Mouse (Mus musculus) megakaryocyte, embryonic 14.5 days (primary cell): ENCODE data around the gene D230025D16Rik. TPM values are rescaled to one million over a fixed set of nuclear protein-coding genes. Genes with fewer than 3 reads are reported as not detected.
A peak's percentile ranks its signal among the peaks of the same experiment; 100 is the strongest.

Experiments used
- H3K27me3 ChIP-seq: replicated peaks from 2 replicates; pipeline ENCODE3; 2012; ENCODE audit warnings: inconsistent platforms
- H3K36me3 ChIP-seq: replicated peaks from 2 replicates; pipeline ENCODE3; 2012; ENCODE audit warnings: low read length, inconsistent platforms, mixed read lengths
- H3K4me1 ChIP-seq: 2 replicates; pipeline ENCODE4 v1.6.1; 2012; ENCODE audit warnings: inconsistent platforms
- H3K4me3 ChIP-seq: replicated peaks from 2 replicates; pipeline ENCODE3; 2012; ENCODE audit warnings: moderate library complexity, mild to moderate bottlenecking, inconsistent platforms
- H3K9me3 ChIP-seq: 2 replicates; pipeline ENCODE4 v1.6.1; 2012; ENCODE audit warnings: inconsistent platforms
- FLI1 ChIP-seq: IDR thresholded peaks from 2 replicates; pipeline ENCODE4 v1.6.1; 2012; ENCODE audit warnings: low read length, inconsistent platforms, mixed read lengths
- GATA1 ChIP-seq: IDR thresholded peaks from 3 replicates; pipeline ENCODE4 v1.6.1; 2012; ENCODE audit warnings: mixed read lengths, low read length, inconsistent platforms, borderline replicate concordance
- polyA plus RNA-seq: library from polyadenylated mRNA; stranded (reverse); fragments of >175 nt; gene quantifications from 2 replicates; pipeline ENCODE4 v1.2.3, GENCODE M21; 2012; ENCODE audit warnings: low replicate concordance; ENCODE audit not compliant: insufficient read depth

D230025D16Rik gene
- polyA plus RNA-seq, 1 experiment: 2.1 TPM

GRCm38 (mm10) chr8:105266775-105267174 is 41.8 kb downstream of the D230025D16Rik start:
- peaks cover 60% of the 10 kb centered on the region for H3K4me1 ChIP-seq
- no peak for TF ChIP-seq GATA1
- TF ChIP-seq FLI1: no peak
- H3K9me3 ChIP-seq: peaks cover 16% of the 10 kb centered on the region
- H3K27me3 ChIP-seq: peaks cover 39% of the 10 kb centered on the region
- H3K36me3 ChIP-seq: peaks cover 36% of the 10 kb centered on the region
- no peak overlapping the region for H3K4me3 ChIP-seq

DNA sequence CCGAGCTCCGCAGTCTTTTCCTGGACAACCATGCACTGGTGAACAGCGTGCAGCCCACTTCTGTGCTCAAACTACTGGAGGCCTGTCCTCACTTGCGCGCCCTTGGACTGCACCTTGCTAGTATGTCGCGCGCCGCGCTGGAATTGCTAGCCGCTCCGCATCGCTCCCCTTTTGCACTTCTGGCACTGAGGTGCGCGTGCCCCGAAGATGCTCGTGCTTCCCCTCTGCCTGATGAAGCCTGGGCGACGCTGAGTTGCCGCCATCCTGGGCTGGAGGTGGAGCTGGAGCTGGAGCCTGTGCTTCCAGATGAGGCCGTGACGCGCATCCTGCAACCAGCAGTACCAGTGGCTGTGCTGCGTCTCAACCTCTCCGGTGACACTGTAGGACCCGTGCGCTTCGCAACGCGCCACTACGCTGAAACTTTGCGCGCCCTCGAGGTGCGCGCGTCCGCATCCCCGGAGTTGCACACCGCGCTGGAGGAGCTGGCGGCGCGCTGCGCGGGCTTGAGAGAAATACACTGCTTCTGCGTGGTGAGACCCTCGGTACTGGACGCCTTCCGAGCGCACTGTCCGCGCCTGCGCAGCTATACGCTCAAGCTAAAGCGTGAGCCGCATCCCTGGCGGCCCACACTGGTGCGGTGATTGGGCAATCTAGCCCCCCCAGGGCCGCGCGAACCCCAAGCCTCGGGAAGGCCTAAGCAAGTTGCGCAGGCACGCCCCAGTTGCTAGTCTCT is 43.6 kb downstream of the D230025D16Rik start:
- H3K27me3 ChIP-seq: peaks cover 54% of the 10 kb centered on the region
- peaks cover 14% of the 10 kb centered on the region for H3K9me3 ChIP-seq
- peak overlapping the region; percentile 16 for H3K4me3 ChIP-seq
- TF ChIP-seq FLI1: no peak
- TF ChIP-seq GATA1: no peak
- peaks cover 32% of the 10 kb centered on the region for H3K36me3 ChIP-seq
- peaks cover 55% of the 10 kb centered on the region for H3K4me1 ChIP-seq

- TF ChIP-seq GATA1 (no peak), FLI1 (no peak)
- H3K9me3 ChIP-seq: peaks cover 14% of the 10 kb centered on the region
- H3K4me1 ChIP-seq: peaks cover 50% of the 10 kb centered on the region
- H3K36me3 ChIP-seq: peaks cover 32% of the 10 kb centered on the region
- peaks cover 55% of the 10 kb centered on the region for H3K27me3 ChIP-seq
- H3K4me3 ChIP-seq: peak overlapping the region; percentile 89
Measured at GRCm38 (mm10) chr8:105269075-105269458, 44.1 kb downstream of the D230025D16Rik start.

- peaks cover 49% of the 10 kb centered on the region for H3K4me1 ChIP-seq
- H3K36me3 ChIP-seq: peaks cover 32% of the 10 kb centered on the region
- TF ChIP-seq GATA1 (no peak), FLI1 (no peak)
- peak within 1 kb of the TSS; percentile 89 for H3K4me3 ChIP-seq
- peaks cover 60% of the 10 kb centered on the region for H3K27me3 ChIP-seq
- H3K9me3 ChIP-seq: peaks cover 14% of the 10 kb centered on the region
Measured at GRCm38 (mm10) chr8:105269461-105269947, 44.6 kb downstream of the D230025D16Rik start, which contains the start of gene Hsf4. Hsf4 (plus strand) TSS chr8:105269801.

DNA sequence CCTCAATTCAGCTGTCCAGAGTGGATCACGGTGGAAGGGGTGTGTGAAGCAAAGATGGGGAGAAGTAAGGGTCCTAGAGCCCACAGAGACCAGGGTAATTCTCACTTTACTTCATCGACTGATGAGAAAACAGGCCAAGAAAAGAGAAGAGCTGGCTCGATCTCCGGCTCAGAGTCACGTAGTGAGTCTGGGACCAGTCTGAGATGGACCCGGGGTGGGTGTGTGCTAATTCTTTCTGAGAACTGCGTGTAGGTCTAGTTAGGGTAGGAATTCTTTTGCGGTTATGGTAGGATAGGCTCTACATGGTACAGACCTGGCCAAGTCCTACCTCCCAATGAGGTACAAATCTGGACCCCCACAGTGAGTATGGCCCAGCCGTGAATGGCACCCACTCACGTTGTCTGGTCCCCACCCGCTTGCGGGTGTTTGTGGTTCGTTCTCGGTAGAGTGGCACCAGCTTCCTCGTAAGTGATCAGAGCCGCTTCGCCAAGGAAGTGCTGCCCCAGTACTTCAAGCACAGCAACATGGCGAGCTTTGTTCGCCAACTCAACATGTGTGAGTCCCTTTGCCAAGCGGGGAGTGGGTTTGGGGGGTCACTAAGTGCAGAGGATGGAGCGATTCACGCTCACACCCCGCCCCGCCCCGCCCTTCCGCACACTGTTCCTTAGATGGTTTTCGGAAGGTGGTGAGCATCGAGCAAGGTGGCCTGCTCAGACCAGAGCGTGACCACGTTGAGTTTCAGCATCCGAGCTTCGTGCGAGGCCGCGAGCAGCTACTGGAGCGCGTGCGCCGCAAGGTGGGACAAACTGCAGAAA is 45.4 kb downstream of the D230025D16Rik start:
- peaks cover 14% of the 10 kb centered on the region for H3K9me3 ChIP-seq
- H3K4me3 ChIP-seq: peak overlapping the region; percentile 89
- peaks cover 68% of the 10 kb centered on the region for H3K27me3 ChIP-seq
- peaks cover 32% of the 10 kb centered on the region for H3K36me3 ChIP-seq
- no peak for TF ChIP-seq GATA1
- no peak for TF ChIP-seq FLI1
- peaks cover 44% of the 10 kb centered on the region for H3K4me1 ChIP-seq

GRCm38 (mm10) chr8:105270916-105271186 is 45.9 kb downstream of the D230025D16Rik start:
- peaks cover 73% of the 10 kb centered on the region for H3K27me3 ChIP-seq
- H3K9me3 ChIP-seq: peaks cover 14% of the 10 kb centered on the region
- TF ChIP-seq GATA1 (no peak), FLI1 (no peak)
- H3K4me1 ChIP-seq: peaks cover 46% of the 10 kb centered on the region
- peak overlapping the region; percentile 64 for H3K4me3 ChIP-seq
- H3K36me3 ChIP-seq: peaks cover 32% of the 10 kb centered on the region

DNA sequence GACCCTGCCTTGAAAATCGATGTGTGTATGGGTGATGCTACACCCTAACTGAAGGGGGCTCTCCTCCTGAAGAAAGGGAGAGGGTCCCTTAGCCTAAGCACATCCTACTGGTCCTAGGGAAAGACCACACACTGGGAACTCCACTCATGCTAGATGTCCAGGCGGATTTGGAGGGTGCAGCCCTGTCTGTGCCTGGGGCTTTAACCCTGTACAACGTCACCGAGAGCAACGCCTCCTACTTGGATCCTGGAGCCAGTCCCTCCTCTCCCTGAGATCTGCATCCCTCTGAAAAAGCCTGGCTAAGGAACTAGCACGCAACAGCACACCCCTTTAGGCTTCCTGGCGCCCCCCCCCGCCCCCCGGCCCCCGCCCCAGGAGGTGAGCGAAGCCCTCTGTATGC is 50.4 kb downstream of the D230025D16Rik start:
- H3K9me3 ChIP-seq: no peaks in the 10 kb centered on the region
- H3K4me1 ChIP-seq: peaks cover 51% of the 10 kb centered on the region
- H3K27me3 ChIP-seq: peaks cover 92% of the 10 kb centered on the region
- no peak for TF ChIP-seq GATA1
- TF ChIP-seq FLI1: no peak
- H3K36me3 ChIP-seq: no peaks in the 10 kb centered on the region
- H3K4me3 ChIP-seq: peak overlapping the region; percentile 90

DNA sequence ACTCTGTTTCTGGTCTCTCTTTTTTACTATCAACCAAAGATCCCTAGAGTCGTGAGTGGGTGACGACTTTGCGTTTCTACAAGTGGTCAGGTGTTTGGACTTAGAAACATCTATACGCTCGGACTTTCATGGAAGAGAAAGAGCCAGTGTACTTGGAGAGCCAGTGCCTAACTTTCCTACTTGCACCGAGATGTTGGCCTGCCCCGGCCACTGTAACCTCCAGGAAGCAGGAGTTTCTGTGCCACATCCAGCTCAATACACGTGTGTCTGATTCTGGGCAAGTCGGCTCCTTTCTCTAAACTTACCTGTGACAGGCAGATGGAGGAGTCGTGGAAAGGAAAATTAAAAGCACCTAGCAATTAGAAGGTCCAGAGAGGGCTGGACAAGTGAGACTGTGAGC is 50.9 kb downstream of the D230025D16Rik start, which contains the start of gene Nol3:
Gene Nol3, plus strand, starts transcription at position 301 of the 400 bp plus-strand sequence.
- no peaks in the 10 kb centered on the region for H3K36me3 ChIP-seq
- peaks cover 91% of the 10 kb centered on the region for H3K27me3 ChIP-seq
- TF ChIP-seq GATA1: no peak
- TF ChIP-seq FLI1: no peak
- no peaks in the 10 kb centered on the region for H3K9me3 ChIP-seq
- H3K4me1 ChIP-seq: peaks cover 49% of the 10 kb centered on the region
- H3K4me3 ChIP-seq: peak within 1 kb of the TSS; percentile 90

- Histone ChIP-seq H3K36me3 (peaks cover 3% of the 10 kb centered on the region), H3K4me3 (peak overlapping the region; percentile 90), H3K9me3 (peaks cover 3% of the 10 kb centered on the region; the same call in 1 of the 2 replicates), H3K27me3 (peaks cover 87% of the 10 kb centered on the region), H3K4me1 (peaks cover 47% of the 10 kb centered on the region)
- TF ChIP-seq GATA1: no peak
- TF ChIP-seq FLI1: no peak
Measured at GRCm38 (mm10) chr8:105276292-105277120, 51.6 kb downstream of the D230025D16Rik start.
